Mouse (Mus musculus) adrenal gland, adult 18-20 months (tissue): ENCODE data around the gene Vps52. TPM values are rescaled to one million over a fixed set of nuclear protein-coding genes. Genes with fewer than 3 reads are reported as not detected.
"Not testable (repeated sequence)": the region's sequence is repeated elsewhere in the genome, so short reads cannot be mapped to it uniquely, and the experiment has no call there.

Experiments used
- DNase-seq, 2 experiments: peaks; one replicate each; pipeline ENCODE4 v3.0.0; 2021 to 2022; ENCODE audit warnings: low spot score in 2 of 2
- total RNA-seq, 2 experiments: library from RNA; stranded (reverse); gene quantifications; 1 replicate in 1 of 2; 2 replicates in 1 of 2; pipeline ENCODE4 v1.2.3; 2021

The Vps52 gene
- total RNA-seq, 2 experiments from 2014 or later = 51.1 to 53.5 TPM

DNA sequence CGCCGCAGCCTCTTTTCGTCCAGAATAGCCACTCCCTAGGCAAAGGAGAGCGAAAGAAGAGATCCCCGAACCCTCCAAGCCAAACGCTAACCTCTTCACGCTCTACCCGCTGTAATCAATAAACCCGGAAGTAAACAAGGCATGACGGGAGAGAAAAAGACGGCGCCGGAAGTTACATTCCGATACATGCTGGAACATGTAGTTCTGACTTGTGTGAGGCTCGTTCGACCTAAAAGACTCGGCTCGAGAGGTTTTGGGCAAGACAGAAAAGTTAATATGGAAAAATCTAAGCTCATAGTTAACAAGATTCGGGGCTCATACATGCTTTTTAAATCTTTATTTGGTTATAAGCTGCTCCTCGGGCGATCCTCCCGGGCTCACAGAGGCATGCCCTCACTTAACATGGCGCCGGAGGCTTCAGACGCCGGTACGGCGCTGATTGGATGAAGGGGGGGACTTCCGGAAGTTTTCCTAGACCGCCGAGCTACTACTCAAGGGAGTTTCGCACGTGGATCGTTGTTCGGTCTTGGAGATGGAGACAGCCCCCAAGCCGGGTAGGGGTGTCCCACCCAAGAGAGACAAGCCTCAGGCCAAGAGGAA lies 15.3 kb upstream of the Vps52 start, which contains the start of the genes Pfdn6 and Wdr46:
Pfdn6 (minus strand) TSS at position 138 of the 600 bp plus-strand sequence.
Wdr46 (plus strand) TSS at position 455 of the 600 bp plus-strand sequence.
- DNase-seq = peak; percentile 81 to 86

DNA sequence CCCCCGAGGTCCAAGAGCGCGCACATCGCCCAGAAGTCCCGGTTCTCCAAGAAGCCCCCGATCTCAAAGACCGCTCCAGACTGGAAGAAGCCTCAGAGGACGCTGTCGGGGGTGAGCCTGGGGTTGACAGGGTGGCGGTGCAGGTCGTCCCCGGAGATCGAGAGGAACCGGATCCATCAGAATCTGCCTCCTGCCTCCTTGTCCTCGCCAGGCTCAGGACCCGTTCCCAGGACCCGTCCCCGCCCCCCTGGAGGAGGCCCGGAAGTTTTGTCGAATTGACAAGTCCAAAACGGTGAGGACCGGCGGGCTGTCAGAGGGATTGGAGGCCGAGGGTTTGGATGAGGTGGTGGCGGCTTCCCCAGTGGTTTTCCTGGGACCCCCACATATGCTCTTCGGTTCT lies 14.6 kb upstream of the Vps52 start:
- DNase-seq = no peak

DNA sequence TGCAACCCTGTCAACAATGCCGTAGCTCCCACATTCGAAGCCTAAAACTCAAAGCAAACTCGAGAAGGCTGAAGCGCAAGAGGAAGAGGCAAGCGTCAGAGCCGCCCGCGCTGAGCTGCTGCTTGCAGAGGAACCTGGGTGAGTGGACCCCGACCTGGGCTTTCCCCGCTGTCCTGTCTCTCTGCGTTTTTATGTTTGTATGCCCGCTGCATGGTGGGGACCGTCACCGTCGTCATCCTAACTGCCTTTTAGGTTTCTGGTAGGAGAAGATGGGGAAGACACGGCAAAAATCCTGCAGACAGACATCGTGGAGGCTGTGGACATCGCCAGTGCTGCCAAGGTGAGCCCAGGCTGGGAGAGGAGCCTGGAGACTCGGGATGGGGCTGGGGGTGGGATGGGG lies 14.2 kb upstream of the Vps52 start:
- DNase-seq = no peak

DNA sequence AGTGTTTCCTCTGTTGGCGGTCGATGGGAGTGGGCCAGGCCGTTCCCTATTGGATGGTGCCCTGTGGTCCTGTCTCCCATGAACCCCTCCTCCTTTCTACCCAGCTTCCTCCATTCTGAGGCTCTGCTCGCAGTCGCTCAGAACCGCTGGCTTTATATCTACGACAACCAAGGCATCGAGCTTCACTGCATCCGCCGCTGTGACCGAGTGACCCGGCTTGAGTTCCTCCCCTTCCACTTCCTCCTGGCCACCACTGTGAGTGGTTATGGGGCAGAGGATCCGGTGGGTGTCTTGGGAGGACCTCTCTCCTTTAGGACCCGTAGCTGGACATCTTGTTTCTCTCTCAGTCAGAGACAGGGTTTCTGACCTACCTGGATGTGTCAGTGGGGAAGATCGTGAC lies 12.2 kb upstream of the Vps52 start:
- DNase-seq = no peak

DNA sequence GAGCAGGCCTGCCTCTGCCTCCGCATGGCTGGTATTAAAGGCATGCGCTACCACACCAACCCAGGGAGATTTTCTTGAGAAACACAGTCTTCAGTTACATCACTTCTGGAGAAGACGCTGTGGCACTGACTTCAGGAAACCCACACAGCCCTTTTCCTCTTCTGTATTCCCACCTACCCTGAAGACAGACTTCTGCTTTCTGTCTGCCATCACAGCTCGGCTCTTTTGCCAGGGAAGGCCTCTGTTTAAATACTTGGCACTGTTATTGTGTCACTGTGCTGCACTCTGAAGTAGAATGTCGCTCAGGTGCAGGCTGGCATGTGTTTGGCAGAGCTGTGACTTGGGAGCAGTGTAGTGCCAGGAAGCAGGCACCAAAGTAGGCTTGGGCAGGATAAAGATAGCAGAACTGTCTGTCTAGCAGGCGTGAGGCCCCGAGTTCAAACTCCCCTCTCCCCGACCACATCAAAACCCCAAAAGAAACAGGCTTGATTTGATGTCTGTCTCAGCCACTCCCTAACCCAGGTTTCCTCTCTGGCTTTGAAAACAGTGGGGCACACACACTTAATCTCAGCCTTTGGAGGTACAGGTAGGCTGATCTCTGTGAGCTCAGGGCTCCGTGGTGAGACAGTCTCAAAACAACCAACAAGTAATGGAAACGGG lies 8.1 kb upstream of the Vps52 start:
- no peak for DNase-seq

DNA sequence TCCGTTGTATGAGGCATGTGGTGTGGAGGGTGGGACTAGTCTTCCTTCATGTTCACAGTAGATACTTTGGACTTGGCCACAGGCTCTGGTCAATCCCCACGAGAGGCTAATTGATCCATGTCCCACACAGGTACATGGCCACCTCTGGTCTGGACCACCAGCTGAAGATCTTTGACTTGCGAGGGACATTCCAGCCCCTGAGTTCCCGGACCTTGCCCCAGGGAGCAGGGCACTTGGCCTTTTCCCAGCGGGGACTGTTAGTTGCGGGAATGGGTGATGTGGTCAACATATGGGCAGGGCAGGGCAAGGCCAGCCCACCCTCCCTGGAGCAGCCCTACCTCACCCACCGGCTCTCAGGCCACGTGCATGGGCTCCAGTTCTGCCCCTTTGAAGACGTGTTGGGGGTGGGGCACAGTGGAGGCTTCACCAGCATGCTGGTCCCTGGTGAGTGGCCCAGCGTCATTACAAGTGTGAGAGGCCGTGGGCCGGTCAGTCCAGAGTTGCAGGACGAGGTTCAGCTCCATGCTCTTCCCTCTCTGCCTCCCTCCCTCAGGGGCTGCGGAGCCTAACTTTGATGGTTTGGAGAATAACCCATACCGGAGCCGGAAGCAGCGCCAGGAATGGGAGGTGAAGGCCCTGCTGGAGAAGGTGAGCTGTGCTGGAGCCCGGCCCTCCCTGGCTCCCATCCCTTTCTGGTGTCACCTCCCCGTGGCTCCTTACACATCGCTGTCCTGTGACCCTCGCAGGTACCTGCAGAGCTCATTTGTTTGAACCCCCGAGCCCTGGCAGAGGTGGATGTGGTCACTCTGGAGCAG lies 7.3 kb upstream of the Vps52 start:
- DNase-seq = peak in 1 of 2 experiments; percentile 21

DNA sequence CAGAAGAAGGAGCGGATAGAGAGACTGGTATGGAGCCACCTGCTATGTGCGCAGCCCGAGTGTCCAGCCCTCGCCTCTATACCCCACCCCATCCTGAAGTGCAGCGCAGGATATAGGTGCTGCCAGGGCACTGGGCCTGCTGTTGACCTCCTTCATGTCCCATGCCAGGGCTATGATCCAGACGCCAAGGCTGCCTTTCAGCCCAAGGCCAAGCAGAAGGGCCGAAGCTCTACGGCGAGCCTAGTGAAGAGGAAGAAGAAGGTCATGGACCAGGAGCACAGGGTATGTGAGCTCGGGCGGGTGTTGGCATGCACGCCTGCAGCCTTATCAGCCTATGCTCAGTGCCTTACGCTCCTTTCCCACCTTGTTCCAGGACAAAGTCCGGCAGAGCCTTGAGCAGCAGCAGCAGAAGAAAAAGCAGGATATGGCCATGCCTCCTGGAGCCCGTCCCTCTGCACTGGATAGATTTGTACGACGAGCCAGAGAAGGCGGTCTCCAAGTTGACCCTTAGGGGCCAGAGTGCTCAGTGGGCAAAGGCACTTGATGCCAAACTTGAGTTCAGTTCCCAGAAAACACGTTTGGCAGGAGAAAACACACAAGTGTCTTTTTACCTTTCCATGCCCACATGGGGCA lies 6.6 kb upstream of the Vps52 start:
- peak in 1 of 2 experiments; percentile 22 for DNase-seq

DNA sequence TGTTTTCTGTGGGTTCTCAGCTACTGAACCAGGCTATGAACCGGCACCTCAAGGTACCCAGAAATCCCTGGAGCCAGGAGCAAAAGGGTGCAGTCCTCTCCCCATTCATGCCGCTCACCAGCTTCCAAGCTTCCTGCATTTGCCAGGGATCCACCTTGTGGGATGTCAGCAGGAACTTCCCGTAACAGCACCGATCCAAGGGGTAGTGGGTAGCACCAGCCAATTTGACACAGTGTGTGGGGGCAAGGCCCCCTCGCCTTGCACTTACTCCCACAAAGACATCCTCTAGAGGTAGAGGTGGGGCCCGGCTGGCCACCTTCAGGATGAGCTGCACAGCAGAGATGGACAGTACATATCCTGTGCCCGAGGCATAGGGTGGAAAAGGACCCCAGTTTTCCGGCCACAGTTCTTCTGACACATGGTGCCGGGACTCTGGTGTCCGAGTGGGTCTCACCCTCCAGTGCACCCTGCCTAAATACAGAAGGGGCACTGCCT lies 5.4 kb upstream of the Vps52 start:
- DNase-seq = peak in 1 of 2 experiments; percentile 22

DNA sequence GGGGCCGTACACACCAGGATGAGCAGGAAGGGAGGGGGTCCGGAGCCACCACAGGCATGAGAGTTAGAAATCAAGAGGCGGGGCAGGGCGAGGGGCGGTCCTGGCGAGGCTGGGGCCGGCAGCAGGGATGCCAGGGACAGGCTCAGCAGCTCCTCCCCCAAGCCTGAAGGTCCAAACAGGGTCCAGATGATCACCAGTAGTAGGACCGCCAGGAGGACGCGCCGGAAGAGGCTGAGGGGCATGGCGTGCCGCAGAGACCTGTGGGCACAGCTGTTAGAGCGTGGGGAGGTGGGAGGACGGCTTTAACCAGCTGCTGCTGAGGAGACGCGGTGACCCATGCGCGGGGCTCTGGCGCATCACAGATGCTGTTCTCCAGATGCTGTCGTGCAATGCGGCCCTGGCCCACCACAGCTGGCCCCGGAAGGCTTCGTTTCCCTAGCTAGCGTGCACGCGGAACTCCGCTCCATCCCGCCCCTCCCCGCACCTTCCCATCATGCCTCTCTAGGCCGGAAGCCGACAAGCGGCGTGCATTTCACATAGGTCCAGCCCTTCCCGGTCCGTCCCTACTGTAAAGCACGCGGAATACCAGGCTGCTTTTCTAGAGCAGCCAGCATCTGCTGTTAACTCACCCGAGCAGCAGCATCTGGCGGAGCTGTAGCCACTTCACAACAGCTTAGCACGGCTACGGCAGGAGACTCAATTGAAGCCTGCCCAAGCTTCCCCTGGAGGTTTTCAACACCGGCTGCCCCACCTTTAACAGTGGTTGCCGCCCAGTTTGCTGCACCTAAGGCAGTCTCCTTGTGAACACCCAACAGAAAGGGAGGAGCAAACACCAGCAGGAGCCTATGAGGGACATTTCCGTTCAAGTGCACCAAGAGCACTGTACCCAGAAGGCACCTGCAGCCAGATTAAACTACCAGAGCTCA lies 4.3 kb upstream of the Vps52 start, which contains the start of gene B3galt4:
B3galt4 (minus strand) TSS at position 468 of the 926 bp plus-strand sequence.
- peak; percentile 64 to 66 for DNase-seq

DNA sequence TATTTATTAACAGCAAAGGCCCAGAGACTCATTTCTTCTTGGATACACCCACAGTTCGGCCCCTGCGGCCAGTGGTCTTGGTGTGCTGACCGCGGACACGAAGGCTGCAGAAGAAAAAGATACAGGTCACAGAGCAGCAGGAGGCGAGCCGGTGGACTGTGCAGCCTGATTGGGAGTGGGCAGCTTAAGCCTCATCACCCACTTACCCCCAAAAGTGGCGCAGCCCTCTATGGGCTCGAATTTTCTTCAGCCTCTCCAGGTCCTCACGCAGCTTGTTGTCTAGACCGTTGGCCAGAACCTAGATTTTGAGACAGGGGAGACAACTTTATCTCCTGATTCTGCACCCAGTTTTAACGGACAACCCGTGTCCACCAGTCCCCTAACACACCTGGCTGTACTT lies 3.6 kb upstream of the Vps52 start:
- not testable (repeated sequence) for DNase-seq

DNA sequence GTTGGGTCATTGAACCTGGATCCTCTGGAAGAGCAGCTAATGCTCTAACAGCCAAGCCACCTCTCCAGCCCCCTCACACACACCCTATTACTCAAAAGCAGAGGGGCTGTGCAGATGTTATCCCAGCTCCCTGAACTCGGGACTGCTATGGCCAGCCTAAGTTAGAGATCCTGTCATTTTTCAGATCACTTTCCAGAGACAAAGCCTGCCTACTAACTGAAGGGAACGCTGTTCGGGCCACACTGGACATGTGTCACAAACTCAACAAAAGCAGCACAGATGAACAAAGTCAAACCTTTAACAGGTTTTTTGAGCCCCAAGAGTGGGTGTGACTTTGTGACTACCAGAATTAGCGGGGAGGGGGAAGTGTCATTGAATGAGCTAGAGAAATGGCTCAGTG lies 2.7 kb upstream of the Vps52 start:
- DNase-seq = no peak

DNA sequence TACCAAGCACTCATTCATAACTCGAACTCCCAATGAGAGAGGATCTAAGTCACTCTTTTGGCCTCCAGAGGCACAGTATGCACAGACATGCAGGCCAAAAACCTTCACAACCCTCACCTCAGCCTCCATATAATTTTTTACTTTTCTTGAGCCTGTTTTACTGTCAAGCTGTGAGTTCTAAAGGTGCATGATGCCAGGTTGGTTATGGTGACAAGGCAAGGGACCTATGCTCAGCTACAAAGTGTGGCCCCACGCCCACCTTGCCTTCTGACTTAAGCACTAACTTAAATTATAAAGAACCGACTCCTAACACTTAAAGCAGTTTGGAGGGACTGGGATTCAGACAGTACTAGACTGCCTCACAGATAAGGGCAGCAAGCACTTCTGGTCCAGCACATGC lies 2.3 kb upstream of the Vps52 start:
- DNase-seq = no peak

DNA sequence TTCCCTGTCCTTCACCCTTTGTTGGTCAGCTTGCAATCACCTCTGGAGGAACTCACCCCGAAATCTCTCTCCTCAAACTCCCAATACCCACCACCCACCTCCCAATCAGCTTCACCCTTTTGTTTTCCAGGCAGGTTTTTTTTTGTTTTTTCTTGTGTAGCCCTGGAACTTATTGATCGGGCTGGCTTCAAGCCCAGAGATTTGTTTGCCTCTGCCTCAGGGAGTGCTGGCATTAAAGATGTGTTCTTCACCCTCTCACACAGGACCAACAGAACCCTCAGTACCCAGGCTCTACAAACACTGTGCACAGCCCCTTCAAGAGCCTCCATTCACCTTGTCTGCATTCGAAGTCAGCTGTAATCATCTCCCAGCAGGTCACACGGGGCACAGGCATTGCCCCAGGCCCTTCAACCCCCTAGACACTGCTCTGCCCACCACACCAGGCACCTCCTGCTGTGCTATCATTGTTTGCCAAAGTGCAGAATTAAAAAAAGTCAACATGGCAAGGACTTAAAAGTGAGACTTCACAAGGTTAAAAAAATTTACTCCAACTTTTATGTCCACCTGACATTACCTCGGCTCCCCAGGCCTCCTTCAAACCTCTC lies 1.5 kb upstream of the Vps52 start:
- DNase-seq = no peak

DNA sequence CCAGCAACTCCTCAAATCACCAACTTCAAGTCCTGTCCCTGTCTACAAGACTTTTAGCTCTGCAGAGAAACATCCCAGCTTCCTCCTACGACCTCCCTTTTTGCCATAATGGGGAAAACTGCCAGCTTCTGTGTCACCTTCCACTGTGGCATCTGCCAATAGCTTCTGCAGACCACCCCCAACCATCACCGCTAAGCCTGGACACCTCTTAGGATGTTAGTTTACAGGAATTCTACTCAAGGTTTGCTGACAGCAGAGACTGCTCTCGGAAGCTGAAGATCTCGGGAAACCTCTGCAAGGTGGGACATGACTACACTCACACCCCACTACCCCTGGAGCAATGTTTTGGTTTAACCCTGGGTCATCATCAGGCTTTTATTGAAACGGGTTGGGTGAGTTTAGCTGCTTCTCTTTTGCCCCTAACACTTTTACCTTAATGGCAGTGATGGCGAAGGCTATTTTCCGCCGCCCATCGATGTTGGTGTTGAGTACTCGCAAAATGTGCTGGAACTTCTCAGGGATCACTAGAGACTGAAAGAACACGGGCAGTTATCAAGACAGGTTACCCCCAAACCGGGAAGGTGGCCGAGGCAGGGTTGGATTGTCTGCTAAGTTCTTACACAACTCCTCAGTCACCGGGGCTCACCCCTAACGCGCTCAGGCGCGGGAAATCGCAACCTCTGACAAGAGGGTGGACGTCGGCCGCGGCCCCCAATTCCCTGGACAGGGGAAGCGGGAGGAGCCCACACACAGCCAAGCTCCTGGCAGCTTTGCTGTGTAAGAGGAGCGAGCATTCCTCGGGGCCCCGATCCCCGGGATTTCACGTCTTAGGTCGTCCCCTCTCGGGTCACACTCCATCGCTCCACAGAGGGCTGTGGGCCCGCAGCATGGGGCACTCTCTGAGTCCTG lies 712 bp upstream of the Vps52 start:
- DNase-seq = peak in 1 of 2 experiments; percentile 56

DNA sequence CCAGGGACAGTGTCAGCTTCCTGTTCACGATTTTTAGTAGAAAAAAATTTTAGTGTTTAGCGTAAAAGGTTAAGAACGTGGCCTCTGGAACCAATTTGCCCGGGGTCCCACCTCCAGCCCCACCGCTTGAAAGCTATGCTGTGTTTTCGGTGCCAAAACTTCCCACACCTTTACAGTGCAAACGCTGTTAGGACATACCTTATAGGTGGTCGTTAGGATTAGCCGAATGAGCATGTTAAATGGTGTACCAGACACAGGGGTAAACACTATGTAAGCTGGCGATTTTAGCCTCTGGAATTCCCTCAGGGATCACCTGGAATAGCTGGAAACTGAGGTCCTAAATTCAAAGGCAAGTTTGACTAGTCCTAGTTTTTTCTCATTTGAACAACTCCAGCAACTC lies 724 bp downstream of the Vps52 start:
- DNase-seq = no peak

DNA sequence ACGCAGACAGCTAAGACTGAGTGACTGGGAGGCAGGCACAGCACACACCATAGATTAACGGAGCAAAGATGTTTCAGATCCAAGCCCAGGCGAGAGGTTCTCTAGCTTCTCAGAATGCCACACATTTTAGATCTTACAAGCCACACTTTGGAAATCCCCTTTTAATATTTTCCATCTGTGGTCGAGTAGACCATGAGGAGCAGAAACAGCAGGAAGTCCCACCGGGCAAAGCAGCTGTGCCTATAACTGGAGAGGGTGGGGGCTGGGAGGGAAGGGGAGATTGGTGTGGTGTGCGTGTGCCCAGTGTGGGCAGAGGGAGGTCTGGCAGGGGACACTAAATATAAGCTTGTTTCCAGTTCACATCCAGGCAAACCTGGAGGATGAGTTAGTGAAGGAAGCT lies 1.9 kb downstream of the Vps52 start:
- DNase-seq = no peak

DNA sequence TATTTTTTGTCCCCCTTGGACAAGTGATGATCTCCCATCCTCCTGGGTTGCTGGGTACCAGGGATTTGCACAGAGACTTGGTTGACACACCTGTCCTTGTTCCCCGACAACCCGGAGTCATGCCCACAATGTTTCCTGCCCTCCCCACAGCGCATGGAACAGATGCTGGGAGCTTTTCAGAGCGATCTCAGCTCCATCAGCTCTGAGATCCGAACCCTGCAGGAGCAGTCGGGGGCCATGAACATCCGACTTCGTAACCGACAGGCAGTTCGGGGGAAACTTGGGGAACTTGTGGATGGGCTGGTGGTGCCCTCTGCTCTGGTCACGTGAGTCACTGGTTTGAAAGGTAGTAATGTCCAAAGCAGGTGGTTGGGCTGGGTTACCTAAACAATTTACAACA lies 2.8 kb downstream of the Vps52 start:
- no peak for DNase-seq

DNA sequence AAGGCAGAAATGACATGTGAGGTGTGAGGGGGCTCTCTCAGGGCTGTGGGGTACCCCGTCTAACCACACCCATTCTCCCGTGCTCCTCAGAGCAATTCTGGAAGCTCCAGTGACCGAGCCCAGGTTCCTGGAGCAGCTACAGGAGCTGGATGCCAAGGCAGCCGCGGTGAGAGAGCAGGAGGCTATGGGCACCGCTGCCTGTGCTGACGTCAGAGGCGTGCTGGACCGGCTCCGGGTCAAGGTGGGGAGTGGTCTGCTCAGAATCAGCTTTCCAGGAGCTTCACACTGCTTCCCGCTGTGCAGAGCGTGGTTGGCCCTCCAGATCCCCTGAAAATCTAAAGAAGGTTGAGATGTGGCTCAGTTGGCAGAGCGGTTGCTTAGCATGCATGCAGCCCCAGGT lies 3.5 kb downstream of the Vps52 start:
- DNase-seq = no peak

DNA sequence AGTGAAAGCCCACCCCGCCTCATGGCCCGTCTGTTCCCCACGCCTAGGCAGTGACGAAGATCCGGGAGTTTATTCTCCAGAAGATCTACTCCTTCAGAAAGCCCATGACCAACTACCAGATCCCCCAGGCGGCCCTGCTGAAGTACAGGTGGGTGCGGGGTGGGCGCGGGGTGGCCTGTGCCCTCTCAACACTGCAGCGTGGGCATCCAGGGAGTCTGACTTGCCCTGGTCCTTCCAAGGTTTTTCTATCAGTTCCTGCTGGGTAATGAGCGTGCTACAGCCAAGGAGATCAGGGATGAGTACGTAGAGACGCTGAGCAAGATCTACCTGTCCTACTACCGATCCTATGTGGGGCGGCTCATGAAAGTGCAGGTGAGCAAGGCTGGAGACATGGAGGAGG lies 4.3 kb downstream of the Vps52 start:
- DNase-seq = no peak
